Mouse (Mus musculus): ENCODE data around the gene Setd7.

Gene Setd7

DNA sequence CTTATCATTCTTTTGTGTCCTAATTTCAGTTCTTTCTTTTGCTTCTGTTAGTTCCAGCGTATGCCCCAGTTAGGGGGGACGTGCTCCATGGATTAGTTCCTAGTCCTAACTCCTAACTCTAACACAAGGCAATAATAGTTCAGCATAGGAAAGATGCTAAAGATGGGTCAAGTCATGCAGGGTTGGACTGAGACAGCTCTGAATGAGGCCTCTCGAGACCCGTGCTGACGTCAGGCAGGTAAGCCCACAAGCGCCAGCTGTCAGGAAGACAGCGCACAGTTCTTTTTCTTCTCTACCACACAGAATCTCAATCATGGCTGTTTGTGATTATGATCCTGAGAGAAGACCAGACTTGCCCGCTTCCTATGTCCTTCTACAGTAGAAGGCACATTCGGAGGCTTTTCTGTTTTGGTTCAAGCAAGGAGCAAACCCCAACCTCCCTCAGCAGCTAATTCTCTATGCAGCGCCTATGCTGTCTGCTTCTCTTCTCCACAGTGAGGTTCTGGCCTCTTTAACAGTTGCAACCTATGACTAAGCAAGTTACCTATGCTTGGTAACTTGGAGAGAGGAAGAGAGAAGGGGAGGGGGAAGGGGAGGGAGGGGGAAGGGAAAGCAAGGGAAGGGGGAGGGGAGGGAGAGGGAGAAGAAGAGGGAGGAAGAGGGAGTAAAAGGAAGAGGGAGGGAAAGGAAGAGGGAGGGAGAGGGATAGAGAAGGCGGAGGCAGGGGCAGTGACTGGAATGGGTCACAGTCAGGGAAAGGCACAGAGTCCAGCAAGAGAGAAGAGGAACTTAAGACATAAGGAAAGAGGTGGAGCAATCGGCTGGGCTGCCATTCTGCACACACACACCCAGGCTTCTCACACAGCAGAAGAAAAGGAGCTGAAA lies 42.6 kb downstream of the Setd7 start:
- DNase-seq, result no peak

DNA sequence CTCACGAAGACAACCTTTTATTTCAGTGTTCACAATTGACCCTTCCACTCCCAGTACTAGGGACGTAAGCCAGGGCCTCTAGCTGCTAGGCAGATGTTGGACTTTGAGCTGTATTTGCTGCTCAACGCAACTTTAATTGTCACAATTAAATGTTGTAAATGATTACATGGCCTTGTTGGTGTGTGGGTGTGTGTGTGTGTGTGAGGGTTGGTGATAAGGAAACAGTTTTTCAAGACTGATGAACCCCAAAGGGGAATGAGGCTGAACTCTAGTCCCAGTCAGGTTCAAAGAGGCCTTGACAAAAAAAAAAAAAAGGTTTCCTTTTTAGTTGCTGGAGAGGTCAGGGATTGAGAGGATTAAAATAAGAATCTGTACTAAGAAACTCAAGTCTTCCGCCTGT lies 43.2 kb downstream of the Setd7 start:
- DNase-seq, result no peak

DNA sequence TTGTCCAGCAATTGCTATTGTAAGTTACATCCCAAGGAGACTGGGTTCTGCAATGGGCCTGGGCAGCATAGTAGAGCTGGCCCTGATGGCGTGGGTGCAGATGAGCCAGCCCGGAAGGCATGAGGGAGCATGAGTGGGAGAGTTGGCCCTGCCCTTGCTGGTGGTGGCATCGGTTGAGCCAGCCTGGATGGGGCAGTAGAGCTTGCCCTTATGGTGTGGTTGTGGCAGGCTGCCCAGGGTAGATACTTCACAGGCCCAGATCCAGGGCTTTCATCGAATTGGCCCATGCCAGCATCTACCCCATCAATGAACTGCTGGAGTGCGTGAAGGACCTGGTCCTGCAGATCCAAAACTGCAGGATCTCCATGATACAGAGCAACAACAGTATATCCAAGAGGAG lies 48.7 kb downstream of the Setd7 start:
- no peak for DNase-seq

DNA sequence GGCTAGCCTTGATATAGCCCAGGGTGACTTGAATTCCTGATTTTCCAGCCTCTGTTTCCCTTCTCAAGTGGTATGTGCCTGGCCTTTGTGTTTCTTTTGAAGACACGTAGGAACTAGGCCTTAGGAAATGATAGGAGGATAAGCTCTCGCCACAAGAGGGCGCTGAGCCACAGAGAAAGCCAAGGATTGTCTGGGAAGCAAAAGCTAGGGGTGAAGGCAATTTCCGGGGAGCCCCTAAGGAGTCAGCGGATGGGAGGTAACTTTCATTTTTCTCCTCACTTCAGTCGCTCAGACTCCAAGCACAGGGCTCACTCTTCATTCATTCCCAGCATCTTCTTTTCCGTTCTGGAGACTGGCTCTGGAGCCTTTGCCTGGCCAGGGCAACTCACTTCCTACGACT lies 49.8 kb downstream of the Setd7 start:
- DNase-seq, result peak; percentile 66

DNA sequence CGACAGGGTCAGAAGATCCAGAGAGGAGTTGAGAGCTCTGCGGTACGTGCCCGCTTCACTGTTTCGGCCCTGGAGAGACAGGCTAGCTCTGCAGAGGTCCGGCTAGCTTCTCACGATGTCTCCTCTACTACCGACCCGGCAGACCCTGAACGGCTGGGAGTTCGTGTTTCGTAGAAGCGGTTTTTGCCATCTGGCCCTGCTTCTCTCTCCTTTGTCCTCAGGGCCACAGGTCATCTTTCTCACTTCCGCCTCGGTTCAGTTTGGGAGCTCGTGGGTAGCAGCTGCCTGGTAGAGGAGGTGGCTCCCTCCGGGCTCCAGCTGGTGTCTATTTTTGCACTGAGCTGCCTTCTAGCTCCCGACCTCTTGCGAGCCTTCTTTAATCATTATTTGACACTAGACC lies 55.2 kb downstream of the Setd7 start:
- no peak for DNase-seq

DNA sequence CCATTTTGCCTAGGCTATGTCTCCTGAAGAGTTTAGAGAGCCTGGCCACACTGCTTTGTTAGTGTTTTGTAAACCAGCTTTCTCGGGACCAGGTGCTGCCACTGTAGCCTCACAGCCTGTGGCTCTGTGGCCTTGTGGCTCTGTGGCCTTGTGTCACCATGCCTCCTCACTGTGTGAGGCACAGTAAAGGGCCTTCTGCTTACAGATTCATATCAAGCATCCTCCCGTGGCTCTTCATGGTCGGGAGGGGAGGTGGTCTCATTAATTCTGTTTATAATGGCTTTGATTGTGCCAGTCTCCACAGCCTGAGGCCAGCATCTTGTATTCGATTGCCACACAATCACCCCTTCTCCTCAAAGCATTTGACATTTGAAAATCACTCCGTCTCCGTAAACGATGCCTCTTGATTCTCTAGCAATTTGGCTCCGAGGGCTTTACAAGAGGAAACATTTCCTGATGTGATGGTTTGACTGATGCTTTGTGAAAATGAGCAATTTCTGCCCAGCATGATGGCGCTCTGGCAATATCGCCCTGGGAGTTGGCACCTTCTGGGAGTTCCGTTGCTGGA lies 56.2 kb downstream of the Setd7 start:
- DNase-seq, result no peak

DNA sequence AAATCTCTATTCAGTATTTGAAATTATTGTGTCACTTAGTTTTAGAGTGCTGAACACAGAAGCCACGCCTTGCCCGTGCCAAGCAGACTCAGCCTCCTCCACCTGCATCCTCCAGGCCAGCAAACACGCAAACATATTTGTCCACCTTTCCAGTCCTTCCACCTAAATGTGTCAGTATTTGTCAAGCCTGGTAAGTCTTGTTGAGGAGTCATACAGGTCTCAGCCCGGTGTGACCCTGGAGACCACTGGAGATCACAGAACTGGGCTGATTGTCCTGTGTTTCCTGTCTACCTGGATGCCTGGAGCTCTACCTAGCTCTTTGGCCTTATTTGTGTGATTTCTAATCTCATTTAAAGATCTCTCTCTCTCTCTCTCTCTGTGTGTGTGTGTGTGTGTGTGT lies 60.8 kb downstream of the Setd7 start:
- DNase-seq, result no peak

DNA sequence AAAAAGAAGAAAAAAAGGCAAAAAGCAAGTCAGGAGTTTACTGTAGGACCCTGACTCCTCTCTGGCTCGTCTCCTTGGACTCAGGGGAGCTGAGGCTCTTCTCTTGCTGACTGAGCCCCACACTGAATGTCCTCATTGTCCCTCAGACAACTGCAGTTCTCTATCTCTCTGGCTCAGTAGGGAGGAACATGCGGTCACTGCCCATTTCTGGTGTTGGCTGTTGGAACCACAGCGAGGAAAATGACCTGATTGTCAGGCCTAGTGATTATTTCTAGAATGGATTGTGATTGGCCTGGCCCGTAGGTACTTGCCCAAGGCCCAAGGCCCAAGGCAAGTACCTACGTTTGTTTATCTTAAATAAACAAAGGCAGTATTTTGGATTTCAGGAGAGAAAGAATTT lies 62.0 kb downstream of the Setd7 start:
- DNase-seq, result no peak

DNA sequence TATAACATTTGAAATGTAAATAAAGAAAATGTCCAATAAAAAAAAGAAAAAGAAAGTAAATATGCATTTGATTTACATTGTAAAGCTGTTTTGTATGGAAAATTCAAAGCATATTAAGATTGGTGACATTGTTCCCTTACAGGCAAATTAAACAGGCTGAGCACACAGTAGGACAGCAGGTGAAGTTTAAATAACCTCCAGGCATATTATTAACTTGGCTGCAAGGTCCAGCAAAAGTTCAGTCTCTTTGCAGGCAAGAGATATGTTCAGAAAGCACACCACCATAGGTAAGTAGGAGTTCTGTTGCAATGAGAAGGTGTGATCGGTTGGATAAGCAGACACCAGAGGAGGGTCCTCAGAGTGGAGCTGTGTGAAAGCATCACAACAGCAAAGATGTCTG lies 62.7 kb downstream of the Setd7 start:
- DNase-seq, result no peak

DNA sequence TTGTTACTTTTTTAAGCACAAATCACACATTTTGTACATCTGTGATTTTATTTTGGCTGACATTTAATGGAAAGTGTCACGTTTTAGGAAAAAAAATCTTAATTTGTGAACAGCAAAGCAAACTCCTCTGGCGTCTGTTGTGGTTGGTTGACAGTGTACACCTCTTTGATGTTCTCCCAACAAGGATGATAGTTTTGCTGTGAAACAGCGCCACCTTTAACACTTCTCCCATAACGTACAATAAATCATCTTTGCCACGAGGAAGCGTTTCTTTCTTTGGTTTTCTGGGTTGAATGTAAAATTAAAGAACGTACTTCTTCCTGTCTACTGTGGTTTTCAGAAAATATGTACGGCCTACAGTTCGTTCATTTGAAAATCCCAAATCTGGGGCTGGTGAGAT lies 65.0 kb downstream of the Setd7 start:
- no peak for DNase-seq

DNA sequence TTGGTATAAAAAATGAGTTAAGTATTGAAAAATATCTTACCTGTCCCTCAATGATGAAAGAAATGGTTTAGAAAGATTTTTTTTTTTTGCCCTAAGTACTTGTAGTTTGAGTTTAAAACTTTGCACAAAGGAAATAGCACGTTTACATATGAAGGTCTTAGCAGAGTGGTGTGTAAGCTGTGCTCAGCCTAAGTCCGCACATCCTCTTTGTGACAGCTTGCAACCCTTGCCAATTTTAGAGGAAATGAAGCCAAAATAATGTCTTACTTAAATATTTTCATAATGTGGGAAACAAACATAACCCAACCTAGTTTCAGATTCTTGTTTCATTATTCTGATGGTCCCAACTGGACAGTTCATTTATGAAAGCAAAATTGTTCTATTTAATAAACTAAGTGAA lies 66.2 kb downstream of the Setd7 start:
- no peak for DNase-seq

DNA sequence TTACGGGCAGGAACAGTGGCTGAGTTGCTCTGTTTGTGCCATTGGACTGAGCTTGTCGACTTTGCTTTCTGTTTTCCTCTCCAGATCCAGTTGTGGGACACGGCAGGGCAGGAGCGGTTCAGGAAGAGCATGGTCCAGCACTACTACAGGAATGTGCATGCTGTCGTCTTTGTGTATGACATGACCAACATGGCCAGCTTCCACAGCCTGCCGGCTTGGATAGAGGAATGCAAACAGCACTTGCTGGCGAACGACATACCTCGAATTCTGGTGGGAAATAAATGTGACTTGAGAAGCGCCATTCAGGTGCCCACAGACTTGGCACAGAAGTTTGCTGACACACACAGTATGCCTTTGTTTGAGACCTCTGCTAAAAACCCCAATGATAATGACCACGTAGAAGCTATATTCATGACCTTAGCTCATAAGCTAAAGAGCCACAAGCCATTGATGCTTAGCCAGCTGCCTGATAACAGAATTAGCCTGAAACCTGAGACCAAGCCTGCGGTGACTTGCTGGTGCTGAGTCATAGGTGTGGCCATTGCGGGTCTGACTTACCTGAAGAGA lies 67.3 kb downstream of the Setd7 start:
- DNase-seq, result no peak

DNA sequence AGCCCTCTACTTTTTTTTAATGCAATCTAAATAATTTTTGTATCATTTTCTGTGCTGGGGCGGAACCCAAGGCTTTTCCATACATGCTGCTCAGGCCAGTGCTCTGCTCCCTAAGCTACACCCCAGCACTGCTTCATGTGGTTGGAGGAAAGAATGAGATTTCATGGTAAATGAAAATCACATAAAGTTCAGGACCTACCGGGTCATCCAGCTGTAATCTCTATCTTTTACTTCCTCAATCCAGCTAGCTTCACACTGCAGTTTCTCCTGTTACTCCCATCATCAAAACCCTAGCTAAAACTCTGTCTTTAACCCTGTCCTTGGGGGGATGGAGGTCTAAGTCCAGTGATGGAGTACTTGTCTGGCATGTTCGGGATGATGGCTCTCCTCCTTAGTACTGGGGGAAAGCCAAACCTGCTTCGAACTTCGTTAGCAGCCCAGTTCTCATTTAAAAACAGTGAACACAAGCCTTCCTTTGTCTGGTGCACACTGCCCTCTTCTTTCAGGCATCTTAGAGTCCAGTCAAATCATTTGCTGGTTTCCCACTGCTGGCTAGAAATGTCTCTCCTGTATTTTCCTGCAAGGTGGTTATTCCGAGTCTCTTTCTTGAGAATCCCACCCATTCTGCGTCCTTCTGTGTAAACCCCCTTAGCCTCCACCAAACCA lies 70.5 kb downstream of the Setd7 start:
- no peak for DNase-seq

DNA sequence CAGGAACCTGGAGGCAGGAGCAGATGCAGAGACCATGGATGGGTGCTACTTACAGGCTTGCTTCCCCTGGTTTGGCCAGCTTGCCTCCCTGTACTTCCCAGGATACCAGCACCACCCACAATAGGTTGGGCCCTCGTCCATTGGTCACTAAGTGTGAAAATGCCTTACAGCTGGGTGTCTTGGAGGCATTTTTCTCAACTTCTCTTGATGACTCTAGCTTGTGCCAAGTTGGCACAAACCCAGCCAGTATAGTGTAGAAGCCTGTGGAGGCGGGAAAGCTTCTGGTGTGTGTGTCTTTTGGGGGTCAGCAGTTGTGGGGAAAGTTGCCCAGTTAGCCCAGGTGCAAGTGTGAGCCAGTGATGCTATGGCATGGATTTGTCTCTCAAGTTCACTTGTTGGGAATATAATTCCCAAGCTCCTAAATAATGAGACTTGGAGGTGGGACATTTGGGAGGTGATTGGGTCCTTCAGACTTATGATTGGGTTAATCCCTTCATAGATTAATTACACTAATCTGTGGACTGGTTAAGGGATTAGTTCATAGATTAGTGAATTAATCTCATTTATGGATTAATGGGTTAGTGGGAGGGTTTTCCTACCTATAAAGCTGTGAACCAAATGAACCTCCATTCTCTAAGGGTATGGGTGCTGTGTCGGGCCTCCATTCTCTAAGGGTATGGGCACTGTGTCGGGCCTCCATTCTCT lies 74.0 kb downstream of the Setd7 start:
- DNase-seq, result no peak

DNA sequence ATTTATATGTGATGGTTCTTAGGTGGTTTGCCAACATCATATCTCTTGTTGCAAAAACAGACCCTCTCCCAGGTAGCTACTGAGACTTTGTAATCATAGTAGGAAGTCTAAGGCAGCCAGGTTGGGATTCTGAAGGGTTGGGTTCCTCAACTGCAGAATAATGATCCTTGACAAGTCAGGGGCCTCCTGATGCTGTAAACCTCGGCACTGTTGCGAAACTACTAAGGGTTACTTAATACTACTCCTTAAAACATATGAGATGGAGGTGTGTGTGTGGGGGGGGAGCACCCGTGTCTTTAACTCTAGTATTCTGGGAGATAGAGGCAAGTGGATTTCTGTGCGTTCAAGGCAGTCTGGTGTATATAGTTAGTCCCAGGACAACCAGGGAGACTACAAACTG lies 75.3 kb downstream of the Setd7 start:
- no peak for DNase-seq

DNA sequence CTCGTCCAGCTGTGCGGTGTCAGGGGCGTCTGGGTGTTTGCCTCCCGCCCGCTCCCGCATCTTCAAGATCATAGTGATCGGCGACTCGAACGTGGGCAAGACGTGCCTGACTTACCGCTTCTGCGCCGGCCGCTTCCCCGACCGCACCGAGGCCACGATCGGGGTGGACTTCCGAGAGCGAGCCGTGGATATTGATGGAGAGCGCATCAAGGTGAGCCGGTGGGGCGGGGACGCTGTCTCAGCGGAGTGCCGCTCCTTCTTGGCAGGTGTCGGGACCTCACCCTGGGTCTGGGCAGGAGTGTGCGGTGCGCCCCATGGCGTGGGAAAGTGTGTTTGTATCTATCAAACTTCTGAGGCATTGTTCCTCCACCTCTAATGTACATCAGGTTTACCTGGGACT lies 76.3 kb downstream of the Setd7 start:
- no peak for DNase-seq

DNA sequence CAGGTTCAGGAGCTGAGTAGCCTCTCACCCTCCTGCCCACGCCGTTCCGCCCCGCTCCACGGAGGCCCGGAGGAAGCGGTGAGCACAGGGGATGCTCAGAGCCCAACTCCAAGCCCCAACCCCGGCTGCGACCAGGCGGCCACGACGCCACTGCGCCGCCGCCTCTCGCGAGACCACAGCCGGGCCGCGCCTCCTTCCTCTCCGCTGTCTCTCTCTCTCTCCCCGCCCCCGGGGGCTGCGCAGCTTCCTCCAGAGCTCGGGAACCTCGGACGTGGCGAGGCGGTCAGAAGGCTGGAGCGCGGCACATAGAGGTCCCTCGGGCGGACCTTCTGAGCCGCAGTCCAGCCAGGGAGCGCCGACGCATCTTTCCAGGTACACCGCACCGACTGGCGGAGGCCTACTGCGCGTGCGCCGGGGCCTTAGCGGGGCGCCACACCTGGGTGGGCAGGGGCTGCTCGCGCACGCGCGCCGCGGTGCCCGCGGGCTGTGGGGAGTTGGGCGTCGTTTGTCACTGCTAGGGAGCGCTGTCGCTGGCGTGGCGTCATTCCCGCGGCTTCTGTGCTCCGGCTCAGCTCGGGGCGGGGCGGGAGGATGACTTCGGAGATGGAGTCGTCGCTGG lies 76.8 kb downstream of the Setd7 start, which contains the start of gene Rab33b:
Rab33b (plus strand) TSS at position 180 of the 619 bp plus-strand sequence.
- peak; percentile 97 for DNase-seq

DNA sequence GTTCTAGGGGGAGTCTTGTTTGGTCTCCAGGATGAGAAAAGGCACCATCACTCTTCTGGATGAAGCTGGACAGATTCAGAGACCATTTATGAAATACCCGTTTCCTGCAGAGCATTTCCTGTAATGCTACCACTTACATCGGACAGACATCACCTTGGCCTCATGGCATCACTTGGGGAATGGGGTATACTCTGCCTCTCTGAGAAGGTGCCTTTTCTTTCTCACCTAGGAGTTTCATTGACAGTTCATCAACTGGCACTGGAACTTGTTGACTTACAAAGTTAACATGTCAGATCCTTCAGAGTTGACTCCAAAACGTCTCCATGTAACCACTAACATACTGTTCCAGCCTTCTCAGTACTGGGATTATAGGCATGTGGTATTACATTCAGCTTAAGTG lies 77.9 kb downstream of the Setd7 start:
- no peak for DNase-seq

DNA sequence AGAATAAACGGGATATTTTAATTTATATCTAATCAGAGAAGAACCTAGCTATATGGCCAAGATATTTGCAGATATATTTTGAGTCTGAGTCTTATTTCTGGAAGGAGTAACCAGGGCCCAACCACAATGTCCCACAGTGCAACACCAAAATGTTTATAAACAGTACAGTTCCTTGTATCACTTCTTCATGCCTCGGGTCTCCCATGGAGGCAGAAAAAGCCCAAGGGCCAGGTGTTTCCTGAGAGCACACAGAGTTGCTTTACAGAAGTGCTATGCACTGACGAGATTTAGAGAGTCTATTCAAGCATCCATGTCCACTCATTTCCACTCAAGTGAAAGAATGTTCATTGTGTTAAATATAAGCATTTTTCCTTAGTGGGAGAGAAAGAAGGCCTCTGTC lies 78.8 kb downstream of the Setd7 start:
- DNase-seq, result no peak

DNA sequence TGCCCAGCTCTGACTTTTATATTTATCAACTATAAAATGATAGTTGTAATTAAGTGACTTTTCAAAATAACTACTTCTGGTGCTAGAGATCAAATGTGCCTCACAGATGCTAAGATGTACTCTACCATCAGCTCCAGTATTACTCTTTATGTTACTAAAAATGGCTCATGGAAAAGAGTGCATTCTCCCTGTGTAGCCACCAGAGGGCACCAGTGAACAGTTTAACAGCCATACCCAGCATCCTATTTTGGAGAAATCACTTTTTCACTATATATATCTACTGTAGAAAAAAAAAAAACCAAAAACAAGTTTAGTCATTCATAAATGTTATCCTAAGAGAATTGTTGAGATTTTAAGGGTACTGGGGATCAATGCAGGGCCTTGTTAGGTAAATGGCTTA lies 79.6 kb downstream of the Setd7 start:
- peak; percentile 34 for DNase-seq

DNA sequence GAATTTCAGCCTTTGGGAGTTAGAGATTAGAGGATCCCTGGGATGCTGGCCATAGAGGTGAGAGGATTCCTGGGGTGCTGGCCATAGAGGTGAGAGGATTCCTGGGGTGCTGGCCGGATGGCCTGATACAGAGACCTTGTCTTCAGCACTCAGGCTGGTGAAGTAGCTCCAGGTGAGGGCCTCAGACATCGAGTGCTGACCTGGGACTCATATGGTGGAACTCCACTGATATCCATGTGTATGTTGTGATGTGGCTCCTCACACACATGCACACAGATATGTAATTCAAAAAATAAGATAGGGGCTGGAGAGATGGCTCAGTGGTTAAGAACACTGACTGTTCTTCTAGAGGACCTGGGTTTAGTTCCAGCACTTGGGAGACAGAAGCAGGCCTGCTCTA lies 80.8 kb downstream of the Setd7 start:
- DNase-seq, result no peak

DNA sequence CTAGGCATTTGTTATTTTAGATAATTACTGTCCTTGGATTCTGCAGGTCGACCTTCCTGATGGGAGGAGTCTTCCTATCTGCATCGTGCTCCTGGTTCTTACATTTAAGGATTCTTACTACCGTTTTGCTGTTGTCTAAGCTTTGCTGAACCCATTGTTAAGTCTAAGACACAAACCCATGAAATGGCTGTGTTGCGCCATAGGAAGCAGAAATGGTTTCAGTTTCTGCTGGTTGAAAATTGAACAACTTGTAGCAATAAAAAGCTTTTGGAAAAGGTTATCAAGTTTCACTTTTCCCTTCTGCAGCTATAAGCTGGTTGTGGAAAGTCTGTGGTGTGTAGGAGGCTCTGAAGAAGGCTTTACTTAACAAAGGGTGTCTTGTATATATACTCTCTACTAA lies 85.0 kb downstream of the Setd7 start:
- no peak for DNase-seq

DNA sequence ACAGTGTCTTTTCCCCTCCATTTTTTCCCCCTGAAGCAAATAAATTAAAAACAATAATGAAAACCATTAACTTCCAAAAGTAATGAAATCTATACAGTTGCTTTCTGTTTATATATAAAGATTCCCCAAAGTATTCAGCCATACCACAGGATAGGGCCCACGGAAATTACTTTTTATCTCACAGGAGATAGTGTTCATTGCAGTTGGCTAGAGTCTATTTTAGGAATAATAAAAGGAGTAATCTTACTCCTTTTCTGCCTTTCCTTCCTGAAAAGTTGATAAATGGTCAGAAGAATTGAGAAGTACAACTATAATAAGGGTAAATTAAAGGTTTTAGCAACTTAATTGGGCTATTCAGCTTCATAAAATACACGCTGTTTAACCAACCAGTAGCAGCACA lies 92.1 kb downstream of the Setd7 start:
- no peak for DNase-seq

Data from right cerebral cortex, postnatal 25 days (tissue).